Mouse (Mus musculus) cortical plate, adult 2 months (tissue): ENCODE measurements around the gene Klf9. TPM values are rescaled to one million over a fixed set of nuclear protein-coding genes. Genes with fewer than 3 reads are reported as not detected.

ENCODE experiments used
- H3K27ac ChIP-seq: fragments of 200-500 bp; 2 replicates; pipeline ENCODE4 v1.5.1; 2012; ENCODE audit warnings: low read length, control low read depth, inconsistent platforms; ENCODE audit not compliant: insufficient read depth
- H3K4me1 ChIP-seq: fragments of 200-500 bp; 2 replicates; pipeline ENCODE4 v1.6.1; 2011; ENCODE audit warnings: low read length; ENCODE audit not compliant: control insufficient read depth, insufficient read depth
- H3K4me3 ChIP-seq: fragments of 200-500 bp; 2 replicates; pipeline ENCODE4 v1.5.1; 2011; ENCODE audit warnings: mild to moderate bottlenecking, low read length, control low read depth; ENCODE audit not compliant: insufficient read depth
- CTCF ChIP-seq: fragments of 200-500 bp; IDR thresholded peaks from 2 replicates; pipeline ENCODE4 v1.5.1; 2011; ENCODE audit warnings: mild to moderate bottlenecking, control low read depth, low read length; ENCODE audit not compliant: insufficient read depth; ENCODE audit errors: extremely low read depth
- POLR2A ChIP-seq: fragments of 200-500 bp; IDR thresholded peaks from 2 replicates; pipeline ENCODE4 v1.6.1; 2011; ENCODE audit warnings: mild to moderate bottlenecking, low read length, control low read depth; ENCODE audit not compliant: insufficient read depth; ENCODE audit errors: extremely low read depth
- polyA plus RNA-seq: library from polyadenylated mRNA; depleted of rRNA; stranded (reverse); fragments of >200 nt; gene quantifications from 2 replicates; pipeline ENCODE4 v1.2.3, GENCODE M21; 2012; rRNA removed

Gene Klf9
- polyA plus RNA-seq, 1 experiment: 112 TPM

DNA sequence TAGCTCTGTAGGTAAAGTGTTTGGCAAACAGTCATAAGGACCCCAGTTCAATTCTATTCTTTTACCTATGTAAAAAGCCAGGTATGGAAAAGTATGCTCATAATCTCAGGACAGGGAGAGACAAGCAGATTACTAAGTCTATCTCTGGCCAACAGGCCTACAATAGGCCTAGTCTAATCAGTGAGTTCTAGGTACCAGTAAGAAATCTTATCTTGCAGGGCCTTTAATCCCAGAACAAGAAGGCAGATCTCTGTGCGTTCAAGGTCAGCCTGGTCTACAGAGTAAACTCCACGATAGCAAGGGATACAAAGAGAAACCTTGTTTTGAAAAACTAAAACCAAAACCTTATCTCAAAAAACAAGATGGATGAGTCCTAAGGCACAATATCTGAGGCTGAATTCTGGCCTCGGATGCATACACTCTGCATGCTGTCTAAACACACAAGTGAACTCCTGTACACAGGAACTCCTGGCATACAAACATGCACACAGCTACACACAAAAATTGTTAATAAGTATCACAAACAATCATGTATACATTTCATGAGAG lies 62.6 kb downstream of the Klf9 start:
- H3K4me3 ChIP-seq: no peak overlapping the region
- no peaks in the 10 kb centered on the region for H3K4me1 ChIP-seq
- no peak overlapping the region for H3K27ac ChIP-seq
- TF ChIP-seq POLR2A (no peak), CTCF (no peak)

DNA sequence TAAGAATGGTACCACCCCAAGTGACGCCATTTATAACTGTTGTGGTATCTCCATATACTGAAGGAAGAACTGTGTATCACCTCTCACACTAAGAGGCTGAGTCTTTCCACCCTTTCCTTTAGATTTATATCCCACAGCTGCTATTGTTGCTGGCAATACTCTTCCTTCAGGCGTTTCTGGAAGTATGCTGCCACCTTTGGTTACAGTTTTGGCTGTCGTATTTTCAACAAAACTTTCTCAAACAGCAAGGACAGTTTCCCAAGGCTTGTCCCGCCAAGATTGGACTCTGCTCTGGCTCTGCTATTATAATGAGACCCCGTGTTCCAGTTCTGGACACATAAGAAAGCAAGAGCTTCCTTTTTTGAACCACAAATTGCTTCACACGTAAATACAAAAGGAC lies 70.3 kb downstream of the Klf9 start:
- TF ChIP-seq POLR2A (no peak), CTCF (peak; percentile 28; the same call in 1 of the 2 replicates)
- H3K4me3 ChIP-seq: no peak overlapping the region
- H3K27ac ChIP-seq: no peak overlapping the region
- 0 out of 2 replicates have a peak, but pooled peaks cover 1% of the 10 kb centered on the region for H3K4me1 ChIP-seq

DNA sequence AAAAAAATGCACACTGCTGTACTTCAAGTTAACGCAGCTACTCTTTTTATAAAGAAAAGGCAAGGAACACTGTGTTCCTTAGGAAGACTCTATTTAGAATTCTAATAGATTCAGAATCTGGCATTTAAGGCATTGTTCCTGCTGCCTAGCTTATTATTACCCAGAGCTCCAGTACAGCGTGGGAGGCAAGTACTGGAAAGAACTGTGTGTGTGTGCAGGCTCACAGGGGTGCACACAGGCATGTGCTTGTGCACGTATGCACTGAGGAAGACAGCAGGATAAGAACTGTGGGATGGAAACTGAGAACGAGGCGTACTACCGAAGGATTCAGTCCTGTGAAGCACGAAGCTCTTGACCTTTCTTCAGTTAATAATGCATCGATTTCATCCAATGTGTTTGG lies 73.3 kb downstream of the Klf9 start:
- peak overlapping the region; percentile 3; the same call in 1 of the 2 replicates for H3K27ac ChIP-seq

More for the DNA sequence above, 73.3 kb downstream of the Klf9 start:
- TF ChIP-seq POLR2A (no peak), CTCF (no peak)
- Histone ChIP-seq H3K4me1 (0 out of 2 replicates have a peak, but pooled peaks cover 1% of the 10 kb centered on the region), H3K4me3 (no peak overlapping the region)

Other genes starting within 250 kb of the Klf9 start
- gene Smc5, start 132.7 kb downstream of the Klf9 start, polyA plus RNA-seq: 37.2 and 40.6 TPM in 2 replicates